Mouse (Mus musculus) stomach, embryonic 14.5 days (tissue): Measurements from ENCODE around the gene Gm43302. TPM values are rescaled to one million over a fixed set of nuclear protein-coding genes. Genes with fewer than 3 reads are reported as not detected.
"Not testable (repeated sequence)": the region's sequence is repeated elsewhere in the genome, so short reads cannot be mapped to it uniquely, and the experiment has no call there.

Experiments used
- ATAC-seq: fragments of 200-750 bp; cut with Nextera tagmentation; 2 replicates; pipeline ENCODE4 v1.8.0; 2017; ENCODE audit warnings: low read depth, moderate TSS enrichment; ENCODE audit not compliant: insufficient number of reproducible peaks, insufficient read depth, low FRiP score
- H3K27ac ChIP-seq: fragments of 300-500 bp; sonication (generic); 2 replicates; pipeline ENCODE4 v1.5.1; 2014; ENCODE audit warnings: mild to moderate bottlenecking, low read length, moderate library complexity, mixed read lengths
- H3K27me3 ChIP-seq: fragments of 300-500 bp; sonication (generic); 2 replicates; pipeline ENCODE4 v1.6.1; 2014; ENCODE audit warnings: low read length, control low read depth, mixed read lengths; ENCODE audit not compliant: control insufficient read depth, insufficient read depth
- H3K36me3 ChIP-seq: fragments of 300-500 bp; sonication (generic); 2 replicates; pipeline ENCODE4 v1.6.1; 2014; ENCODE audit warnings: mild to moderate bottlenecking, control low read depth, low read length, moderate library complexity, mixed read lengths; ENCODE audit not compliant: control insufficient read depth, insufficient read depth
- H3K4me1 ChIP-seq: fragments of 300-500 bp; sonication (generic); 2 replicates; pipeline ENCODE4 v1.6.1; 2014; ENCODE audit warnings: low read length, control low read depth, mixed read lengths; ENCODE audit not compliant: control insufficient read depth, insufficient read depth
- H3K4me2 ChIP-seq: fragments of 300-500 bp; sonication (generic); replicated peaks from 2 replicates; pipeline ENCODE4 v1.6.1; 2014; ENCODE audit warnings: low read depth, low read length, control low read depth
- H3K4me3 ChIP-seq: fragments of 300-500 bp; sonication (generic); 2 replicates; pipeline ENCODE4 v1.5.1; 2014; ENCODE audit warnings: low read depth, low read length, control low read depth
- H3K9ac ChIP-seq: fragments of 300-500 bp; sonication (generic); replicated peaks from 2 replicates; pipeline ENCODE4 v1.6.1; 2014; ENCODE audit warnings: low read depth, mild to moderate bottlenecking, control low read depth, low read length, moderate library complexity, mixed read lengths
- H3K9me3 ChIP-seq: fragments of 300-500 bp; sonication (generic); 2 replicates; pipeline ENCODE4 v1.6.1; 2016; ENCODE audit warnings: low read depth, low read length, control low read depth; ENCODE audit not compliant: control insufficient read depth
- WGBS: fragments of 180-500 bp; shearing (Covaris S2); extraction: QIAGEN DNeasy Blood & Tissue Kit; methylation state at CpG from one replicate; pipeline ENCODE4 v1.1.7; 2014; 5-methylcytosine and 5-hydroxymethylcytosine counted together
- polyA plus RNA-seq: library from polyadenylated mRNA; unstranded; fragments of >200 nt; fragmentation: Nextera tagmentation; extraction: Ambion mirVana; gene quantifications from 2 replicates; pipeline ENCODE4 v1.2.1, GENCODE M21; 2014

Gm43302 gene
- polyA plus RNA-seq, 1 experiment from 2014 or later = not detected

DNA sequence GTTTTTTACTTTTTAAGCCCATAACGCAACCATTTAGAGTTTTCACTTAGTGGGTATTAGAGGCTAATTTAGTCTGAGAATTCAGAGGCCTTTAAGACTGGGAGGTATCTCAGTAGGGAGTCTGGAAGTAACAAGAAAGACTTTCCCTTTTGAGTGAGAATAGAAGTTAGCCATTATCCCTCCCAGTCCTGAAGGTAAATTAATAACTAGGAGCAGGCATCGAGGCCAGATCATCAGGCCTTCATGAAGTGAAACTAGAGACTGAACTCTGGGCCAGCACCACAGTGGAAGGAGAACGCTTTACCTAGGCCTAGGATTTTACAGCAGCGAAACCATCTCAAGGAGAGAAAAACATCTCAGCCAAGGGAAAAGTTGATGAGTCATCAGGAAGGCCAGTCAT lies 8.5 kb upstream of the Gm43302 start:
- H3K27ac ChIP-seq = no peak overlapping the region
- no peaks in the 10 kb centered on the region for H3K4me1 ChIP-seq
- H3K9me3 ChIP-seq = no peaks in the 10 kb centered on the region
- 87% methylated on average over 4 of the region's 4 CpGs for WGBS
- no peaks in the 10 kb centered on the region for H3K27me3 ChIP-seq
- no peak overlapping the region for H3K4me2 ChIP-seq
- ATAC-seq = no peak
- no peaks in the 10 kb centered on the region for H3K36me3 ChIP-seq
- no peak overlapping the region for H3K9ac ChIP-seq
- no peak overlapping the region for H3K4me3 ChIP-seq

- Histone ChIP-seq H3K4me1 (no peaks in the 10 kb centered on the region), H3K4me2 (no peak overlapping the region), H3K27ac (no peak overlapping the region), H3K9me3 (no peaks in the 10 kb centered on the region), H3K9ac (no peak overlapping the region), H3K36me3 (no peaks in the 10 kb centered on the region), H3K27me3 (no peaks in the 10 kb centered on the region), H3K4me3 (no peak overlapping the region)
- 24% methylated on average over 2 of the region's 2 CpGs for WGBS
- no peak for ATAC-seq
Measured at GRCm38 (mm10) chr5:105301531-105301930, 8.0 kb upstream of the Gm43302 start.

GRCm38 (mm10) chr5:105295746-105296145 lies 2.3 kb upstream of the Gm43302 start:
- Histone ChIP-seq H3K36me3 (no peaks in the 10 kb centered on the region), H3K4me2 (no peak overlapping the region), H3K9ac (no peak overlapping the region), H3K27ac (no peak overlapping the region), H3K4me3 (no peak overlapping the region), H3K4me1 (0 out of 2 replicates have a peak, but pooled peaks cover 2% of the 10 kb centered on the region), H3K27me3 (no peaks in the 10 kb centered on the region), H3K9me3 (no peaks in the 10 kb centered on the region)
- peak; percentile 73 for ATAC-seq
- WGBS = 69% methylated on average over 3 of the region's 3 CpGs

GRCm38 (mm10) chr5:105292492-105292891 lies 1.0 kb downstream of the Gm43302 start:
- WGBS = 79% methylated on average over 1 of the region's 1 CpGs
- H3K36me3 ChIP-seq = no peaks in the 10 kb centered on the region
- no peak overlapping the region for H3K4me2 ChIP-seq
- H3K4me1 ChIP-seq = 0 out of 2 replicates have a peak, but pooled peaks cover 2% of the 10 kb centered on the region
- no peak overlapping the region for H3K4me3 ChIP-seq
- H3K9me3 ChIP-seq = no peaks in the 10 kb centered on the region
- no peak overlapping the region for H3K27ac ChIP-seq
- ATAC-seq = no peak
- no peaks in the 10 kb centered on the region for H3K27me3 ChIP-seq
- H3K9ac ChIP-seq = no peak overlapping the region

GRCm38 (mm10) chr5:105290921-105291320 lies 2.6 kb downstream of the Gm43302 start:
- H3K4me3 ChIP-seq, H3K27ac ChIP-seq, ATAC-seq, H3K36me3 ChIP-seq, H3K4me1 ChIP-seq, H3K4me2 ChIP-seq, H3K27me3 ChIP-seq, H3K9me3 ChIP-seq, H3K9ac ChIP-seq: not testable (repeated sequence)
- 91% methylated on average over 3 of the region's 3 CpGs for WGBS

DNA sequence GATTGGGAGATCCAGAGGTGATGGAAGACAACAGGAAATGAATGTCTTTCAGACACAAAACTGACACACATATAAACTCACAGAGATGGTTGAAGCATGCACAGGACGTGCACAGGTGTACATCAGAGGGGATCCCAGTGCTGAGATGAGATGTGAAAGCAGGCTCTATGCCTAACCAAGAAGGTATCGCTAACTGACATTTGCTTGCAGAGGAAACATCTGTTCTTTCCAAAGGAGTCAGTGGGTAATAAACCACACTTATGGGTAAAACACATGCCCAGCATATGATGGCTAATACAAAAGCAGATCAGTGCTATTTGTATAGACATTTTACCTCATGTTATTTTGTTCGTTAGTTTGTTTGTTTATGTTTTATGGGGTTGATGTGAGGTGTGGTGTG lies 32.8 kb downstream of the Gm43302 start:
- ATAC-seq, H3K9ac ChIP-seq, H3K9me3 ChIP-seq, H3K27ac ChIP-seq, H3K36me3 ChIP-seq, H3K4me1 ChIP-seq, H3K4me2 ChIP-seq, H3K4me3 ChIP-seq, H3K27me3 ChIP-seq: not testable (repeated sequence)
- no CpG with 5 or more reads among the region's 3 CpGs for WGBS

GRCm38 (mm10) chr5:105252491-105252890 lies 41.0 kb downstream of the Gm43302 start:
- Histone ChIP-seq H3K4me2 (no peak overlapping the region), H3K4me3 (no peak overlapping the region), H3K9me3 (no peaks in the 10 kb centered on the region), H3K27ac (no peak overlapping the region), H3K9ac (no peak overlapping the region), H3K4me1 (no peaks in the 10 kb centered on the region), H3K36me3 (no peaks in the 10 kb centered on the region), H3K27me3 (no peaks in the 10 kb centered on the region)
- no peak for ATAC-seq

DNA sequence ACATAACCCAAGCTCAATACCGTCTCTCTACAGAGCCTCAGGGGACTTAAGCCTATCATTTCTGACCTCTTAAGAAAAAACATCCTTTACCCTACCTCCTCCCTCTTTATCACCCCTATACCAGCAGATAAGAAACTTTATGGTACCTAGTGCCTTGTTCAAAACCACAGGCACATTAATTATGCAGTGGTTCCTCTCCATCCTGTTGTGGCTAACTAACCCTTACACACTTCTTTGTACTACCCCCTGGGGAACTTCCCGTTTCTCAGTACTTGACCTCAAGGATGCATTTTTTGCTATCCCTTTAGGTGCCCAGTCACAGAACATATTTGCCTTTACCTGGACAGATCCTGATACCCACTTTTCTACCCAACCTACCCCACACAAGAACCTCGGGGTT lies 48.8 kb downstream of the Gm43302 start:
- not testable (repeated sequence) for ATAC-seq, H3K9ac ChIP-seq, H3K27me3 ChIP-seq, H3K27ac ChIP-seq, H3K9me3 ChIP-seq, H3K4me3 ChIP-seq, H3K36me3 ChIP-seq, H3K4me2 ChIP-seq, H3K4me1 ChIP-seq
- WGBS = 90% methylated on average over 3 of the region's 3 CpGs

GRCm38 (mm10) chr5:105240982-105241381 lies 52.5 kb downstream of the Gm43302 start:
- 86% methylated on average over 5 of the region's 5 CpGs for WGBS
- not testable (repeated sequence) for H3K27me3 ChIP-seq, H3K4me3 ChIP-seq, H3K9ac ChIP-seq, H3K27ac ChIP-seq, H3K9me3 ChIP-seq, H3K36me3 ChIP-seq, ATAC-seq, H3K4me1 ChIP-seq, H3K4me2 ChIP-seq
